Mouse (Mus musculus) hindbrain, embryonic 11.5 days (tissue): Measurements from ENCODE around the gene Bahcc1. TPM values are rescaled to one million over a fixed set of nuclear protein-coding genes. Genes with fewer than 3 reads are reported as not detected.

Experiments used
- ATAC-seq: fragments of 200-750 bp; cut with Nextera tagmentation; 2 replicates; pipeline ENCODE4 v1.8.0; 2017; ENCODE audit warnings: mild to moderate bottlenecking, moderate TSS enrichment, moderate library complexity; ENCODE audit not compliant: low FRiP score
- DNase-seq: peaks from one replicate; pipeline ENCODE4 v3.0.0-alpha.2; 2015; ENCODE audit warnings: low spot score
- H3K27ac ChIP-seq: fragments of 300-500 bp; sonication (generic); 2 replicates; pipeline ENCODE4 v1.5.1; 2014; ENCODE audit warnings: mild to moderate bottlenecking, low read depth, low read length
- H3K27me3 ChIP-seq: fragments of 300-500 bp; sonication (generic); 2 replicates; pipeline ENCODE4 v1.6.1; 2014; ENCODE audit warnings: mild to moderate bottlenecking, low read length, moderate library complexity, mixed read lengths; ENCODE audit not compliant: control insufficient read depth, insufficient read depth
- H3K36me3 ChIP-seq: fragments of 300-500 bp; sonication (generic); 2 replicates; pipeline ENCODE4 v1.6.1; 2014; ENCODE audit warnings: mild to moderate bottlenecking, low read length, moderate library complexity, mixed read lengths; ENCODE audit not compliant: control insufficient read depth, insufficient read depth
- H3K4me1 ChIP-seq: fragments of 300-500 bp; sonication (generic); replicated peaks from 2 replicates; pipeline ENCODE4 v1.6.1; 2014; ENCODE audit warnings: low read length, mixed read lengths; ENCODE audit not compliant: control insufficient read depth, insufficient read depth
- H3K4me2 ChIP-seq: fragments of 300-500 bp; sonication (generic); replicated peaks from 2 replicates; pipeline ENCODE4 v1.6.1; 2014; ENCODE audit warnings: mild to moderate bottlenecking, low read depth, low read length
- H3K4me3 ChIP-seq: fragments of 300-500 bp; sonication (generic); 2 replicates; pipeline ENCODE4 v1.5.1; 2014; ENCODE audit warnings: low read depth, low read length
- H3K9ac ChIP-seq: fragments of 300-500 bp; sonication (generic); 2 replicates; pipeline ENCODE4 v1.6.1; 2014; ENCODE audit warnings: low read depth, low read length
- H3K9me3 ChIP-seq: fragments of 300-500 bp; sonication (generic); 2 replicates; pipeline ENCODE4 v1.6.1; 2016; ENCODE audit warnings: low read length; ENCODE audit not compliant: control insufficient read depth
- WGBS: fragments of 180-500 bp; shearing (Covaris S2); extraction: QIAGEN DNeasy Blood & Tissue Kit; methylation state at CpG from one replicate; pipeline ENCODE4 v1.1.7; 2014; 5-methylcytosine and 5-hydroxymethylcytosine counted together
- polyA plus RNA-seq: library from polyadenylated mRNA; unstranded; fragments of >200 nt; fragmentation: Nextera tagmentation; extraction: Ambion mirVana; gene quantifications from 2 replicates; pipeline ENCODE4 v1.2.1, GENCODE M21; 2014

Gene Bahcc1
- polyA plus RNA-seq, 1 experiment from 2014 or later: 23.1 TPM

GRCm38 (mm10) chr11:120187236-120188101 lies 45.3 kb upstream of the Bahcc1 start:
- peak; percentile 78 for DNase-seq
- H3K27me3 ChIP-seq: no peaks in the 10 kb centered on the region
- no peaks in the 10 kb centered on the region for H3K36me3 ChIP-seq
- H3K27ac ChIP-seq: peak overlapping the region; percentile 99
- WGBS: under 1% methylated on average over 41 of the region's 43 CpGs
- ATAC-seq: no peak
- H3K9me3 ChIP-seq: no peaks in the 10 kb centered on the region
- H3K4me2 ChIP-seq: peak overlapping the region; percentile 100
- peaks cover 36% of the 10 kb centered on the region for H3K4me1 ChIP-seq
- H3K9ac ChIP-seq: peak overlapping the region; percentile 100
- peak overlapping the region; percentile 90 for H3K4me3 ChIP-seq

- no peaks in the 10 kb centered on the region for H3K36me3 ChIP-seq
- peaks cover 33% of the 10 kb centered on the region for H3K4me1 ChIP-seq
- ATAC-seq: no peak
- peak overlapping the region; percentile 99 for H3K27ac ChIP-seq
- peak; percentile 70 for DNase-seq
- peak overlapping the region; percentile 100 for H3K4me2 ChIP-seq
- H3K27me3 ChIP-seq: no peaks in the 10 kb centered on the region
- peak overlapping the region; percentile 100 for H3K9ac ChIP-seq
- no peaks in the 10 kb centered on the region for H3K9me3 ChIP-seq
- WGBS: under 1% methylated on average over 24 of the region's 24 CpGs
- H3K4me3 ChIP-seq: peak overlapping the region; percentile 90
Measured at GRCm38 (mm10) chr11:120188102-120188480, 44.7 kb upstream of the Bahcc1 start.

- Histone ChIP-seq H3K9ac (peak overlapping the region; percentile 100), H3K27me3 (no peaks in the 10 kb centered on the region), H3K4me3 (peak overlapping the region; percentile 90), H3K36me3 (no peaks in the 10 kb centered on the region), H3K27ac (peak overlapping the region; percentile 99), H3K4me1 (peaks cover 26% of the 10 kb centered on the region), H3K9me3 (no peaks in the 10 kb centered on the region), H3K4me2 (peak overlapping the region; percentile 100)
- DNase-seq (peak; percentile 78), ATAC-seq (no peak)
- under 1% methylated on average over 41 of the region's 41 CpGs for WGBS
Measured at GRCm38 (mm10) chr11:120188481-120189441, 44.0 kb upstream of the Bahcc1 start.

GRCm38 (mm10) chr11:120189459-120190312 lies 43.1 kb upstream of the Bahcc1 start:
- ATAC-seq (peak; percentile 91), DNase-seq (peak; percentile 98)
- H3K4me2 ChIP-seq: peak overlapping the region; percentile 100
- H3K36me3 ChIP-seq: no peaks in the 10 kb centered on the region
- peak overlapping the region; percentile 90 for H3K4me3 ChIP-seq
- H3K9ac ChIP-seq: peak overlapping the region; percentile 100
- H3K27me3 ChIP-seq: no peaks in the 10 kb centered on the region
- no peaks in the 10 kb centered on the region for H3K9me3 ChIP-seq
- peak overlapping the region; percentile 99 for H3K27ac ChIP-seq
- WGBS: under 1% methylated on average over 56 of the region's 68 CpGs
- H3K4me1 ChIP-seq: peaks cover 17% of the 10 kb centered on the region

- 32% methylated on average over 14 of the region's 14 CpGs for WGBS
- no peaks in the 10 kb centered on the region for H3K27me3 ChIP-seq
- H3K9ac ChIP-seq: peak overlapping the region; percentile 47
- ATAC-seq (0 out of 2 replicates have a peak, but pooled peaks have one; percentile 7), DNase-seq (no peak)
- no peaks in the 10 kb centered on the region for H3K9me3 ChIP-seq
- H3K27ac ChIP-seq: peak overlapping the region; percentile 99
- H3K4me1 ChIP-seq: peaks cover 6% of the 10 kb centered on the region
- H3K36me3 ChIP-seq: no peaks in the 10 kb centered on the region
- H3K4me2 ChIP-seq: peak overlapping the region; percentile 100
- peak overlapping the region; percentile 90 for H3K4me3 ChIP-seq
Measured at GRCm38 (mm10) chr11:120190526-120191412, 42.0 kb upstream of the Bahcc1 start.

- no peak overlapping the region for H3K4me2 ChIP-seq
- no peak overlapping the region for H3K4me3 ChIP-seq
- H3K9ac ChIP-seq: no peak overlapping the region
- DNase-seq: no peak
- H3K9me3 ChIP-seq: no peaks in the 10 kb centered on the region
- H3K27me3 ChIP-seq: no peaks in the 10 kb centered on the region
- H3K36me3 ChIP-seq: no peaks in the 10 kb centered on the region
- no peak overlapping the region for H3K27ac ChIP-seq
- no peak for ATAC-seq
- WGBS: 39% methylated on average over 13 of the region's 13 CpGs
- H3K4me1 ChIP-seq: no peaks in the 10 kb centered on the region
Measured at GRCm38 (mm10) chr11:120198831-120199230, 33.9 kb upstream of the Bahcc1 start.

GRCm38 (mm10) chr11:120199766-120200165 lies 33.0 kb upstream of the Bahcc1 start:
- H3K36me3 ChIP-seq: no peaks in the 10 kb centered on the region
- DNase-seq (no peak), ATAC-seq (no peak)
- H3K27me3 ChIP-seq: no peaks in the 10 kb centered on the region
- H3K27ac ChIP-seq: no peak overlapping the region
- H3K9ac ChIP-seq: no peak overlapping the region
- no peak overlapping the region for H3K4me2 ChIP-seq
- H3K4me3 ChIP-seq: no peak overlapping the region
- 72% methylated on average over 7 of the region's 7 CpGs for WGBS
- H3K4me1 ChIP-seq: no peaks in the 10 kb centered on the region
- H3K9me3 ChIP-seq: no peaks in the 10 kb centered on the region
